Mouse (Mus musculus): ENCODE data around the gene Mocs2. TPM values are rescaled to one million over a fixed set of nuclear protein-coding genes. Genes with fewer than 3 reads are reported as not detected.
A peak's percentile ranks its signal among the peaks of the same experiment; 100 is the strongest.

Gene Mocs2
- polyA plus RNA-seq, 1 experiment from 2014 or later, result 71.3 TPM

DNA sequence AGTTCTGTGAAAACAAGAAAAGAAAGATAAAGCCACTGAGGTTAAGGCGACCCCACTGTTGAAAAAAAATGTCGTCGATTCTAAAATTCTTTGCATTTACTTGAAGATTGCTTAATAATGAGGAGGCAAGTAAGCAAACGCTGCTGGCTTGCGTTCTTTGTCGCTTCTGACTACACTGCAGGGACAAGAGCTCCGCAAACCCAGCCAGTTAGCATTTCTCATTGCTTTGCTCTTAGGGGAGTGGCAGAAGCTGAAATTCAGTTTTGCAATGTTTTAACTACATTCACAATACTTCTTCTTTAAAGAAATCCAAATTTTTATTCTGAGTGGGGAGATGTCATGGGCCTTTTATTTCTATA lies 38.2 kb downstream of the Mocs2 start:
- Histone ChIP-seq H3K4me1 (peaks cover 13% of the 10 kb centered on the region), H3K9me3 (replicated peaks) (no peaks in the 10 kb centered on the region), H3K4me3 (peak overlapping the region; percentile 34; the same call in 1 of the 2 replicates), H3K27me3 (ENCODE audit: low read depth, poor library complexity, severe bottlenecking) (no peaks in the 10 kb centered on the region), H3K36me3 (no peaks in the 10 kb centered on the region), H3K27ac (replicated peaks) (peak overlapping the region; percentile 76)
- 36% methylated on average over 7 of the region's 7 CpGs for WGBS
- DNase-seq (ENCODE audit: low spot score), result no peak

DNA sequence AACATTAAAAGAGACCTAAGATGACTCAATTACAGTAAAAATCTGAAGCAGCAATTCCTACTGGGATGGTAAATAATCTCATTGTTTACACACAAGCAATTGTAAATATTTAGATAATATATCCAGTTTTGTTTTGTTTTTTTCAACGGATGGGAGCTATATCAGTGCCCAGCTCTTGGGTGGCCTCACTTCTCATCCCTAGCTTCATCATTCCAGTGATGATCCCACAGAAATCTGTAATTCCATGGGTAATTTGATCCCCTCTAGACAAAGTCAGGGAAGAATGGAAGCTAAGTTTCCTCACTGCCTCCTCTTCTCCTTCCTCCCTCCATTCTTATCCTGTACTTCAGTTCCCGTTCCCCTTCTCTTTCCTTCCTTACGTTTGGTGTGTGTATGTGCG lies 39.5 kb downstream of the Mocs2 start:
- Histone ChIP-seq H3K27ac (replicated peaks) (no peak overlapping the region), H3K4me3 (no peak overlapping the region), H3K36me3 (no peaks in the 10 kb centered on the region), H3K4me1 (peaks cover 13% of the 10 kb centered on the region), H3K27me3 (ENCODE audit: low read depth, poor library complexity, severe bottlenecking) (no peaks in the 10 kb centered on the region), H3K9me3 (replicated peaks) (no peaks in the 10 kb centered on the region)
- 89% methylated on average over 4 of the region's 4 CpGs for WGBS
- DNase-seq (ENCODE audit: low spot score), result no peak

DNA sequence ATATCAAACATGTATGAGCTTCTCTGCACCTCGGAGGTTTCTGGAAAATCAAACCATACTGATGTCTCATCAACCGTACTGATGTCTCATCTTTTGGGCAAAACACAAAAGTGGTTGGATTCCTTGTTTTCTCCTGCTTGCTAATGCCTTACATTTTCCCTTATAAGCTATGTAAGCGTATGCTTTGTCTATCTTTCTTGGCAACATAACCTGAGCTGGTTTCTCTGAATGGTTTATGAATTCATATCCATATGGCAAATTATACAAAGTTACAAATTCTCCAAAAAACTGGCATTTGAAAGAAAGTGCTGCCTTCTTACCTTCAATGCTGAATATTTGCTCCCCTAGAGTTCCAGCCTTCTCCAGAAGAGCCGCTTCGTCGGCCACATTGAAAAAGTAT lies 56.7 kb downstream of the Mocs2 start:
- DNase-seq (ENCODE audit: low spot score), result no peak
- Histone ChIP-seq H3K9me3 (replicated peaks) (no peaks in the 10 kb centered on the region), H3K4me1 (no peaks in the 10 kb centered on the region), H3K27ac (replicated peaks) (no peak overlapping the region), H3K36me3 (no peaks in the 10 kb centered on the region), H3K27me3 (ENCODE audit: low read depth, poor library complexity, severe bottlenecking) (no peaks in the 10 kb centered on the region), H3K4me3 (no peak overlapping the region)
- WGBS, result 95% methylated on average over 6 of the region's 6 CpGs

DNA sequence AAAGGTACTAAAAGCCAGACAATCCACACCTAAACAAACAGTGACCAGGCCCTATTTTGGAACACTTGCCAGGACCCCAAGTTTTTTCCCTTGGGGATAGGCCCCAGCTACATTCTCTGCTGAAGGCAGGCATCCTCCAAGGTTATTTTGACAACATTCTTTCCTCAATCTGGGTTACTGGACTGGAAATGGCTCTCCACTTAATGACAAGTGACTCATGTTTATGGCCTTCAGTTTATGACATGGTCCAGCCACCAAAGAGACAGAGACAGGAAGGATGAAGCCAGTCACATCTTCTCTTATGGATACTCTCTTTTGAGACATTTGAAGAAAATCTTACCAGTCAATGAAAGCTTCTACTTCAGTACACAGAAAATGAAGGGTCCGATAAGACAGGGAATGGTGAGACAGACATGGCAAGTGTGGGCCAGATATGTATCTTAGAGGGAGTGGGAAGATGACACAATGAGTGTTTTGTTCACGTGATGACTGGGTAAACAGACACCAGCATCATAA lies 58.0 kb downstream of the Mocs2 start:
- WGBS, result 92% methylated on average over 2 of the region's 2 CpGs
- H3K27me3 ChIP-seq (ENCODE audit: low read depth, poor library complexity, severe bottlenecking), result no peaks in the 10 kb centered on the region
- H3K4me1 ChIP-seq, result no peaks in the 10 kb centered on the region
- no peak overlapping the region for H3K27ac ChIP-seq (replicated peaks)
- H3K4me3 ChIP-seq, result no peak overlapping the region
- DNase-seq (ENCODE audit: low spot score), result no peak
- H3K36me3 ChIP-seq, result no peaks in the 10 kb centered on the region
- H3K9me3 ChIP-seq (replicated peaks), result no peaks in the 10 kb centered on the region

DNA sequence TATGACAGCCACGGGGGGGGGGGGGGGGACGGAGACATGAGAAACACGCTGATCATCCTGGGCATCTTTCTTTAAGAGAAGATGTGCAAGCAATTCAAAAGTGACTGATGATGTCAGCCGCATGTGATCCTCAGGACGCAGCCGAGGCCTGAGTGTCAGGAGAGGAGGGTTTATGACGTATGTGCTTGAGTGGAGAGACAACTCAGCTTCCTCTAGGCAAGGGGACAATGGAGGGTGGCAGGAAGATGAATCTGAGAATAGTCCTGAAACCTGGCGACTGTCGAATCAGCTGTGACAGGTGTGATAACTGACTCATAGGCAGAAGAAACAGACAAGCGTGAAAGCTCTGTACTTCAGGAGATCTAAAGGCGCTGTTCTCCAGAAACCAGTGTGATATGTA lies 60.6 kb downstream of the Mocs2 start:
- Histone ChIP-seq H3K27ac (replicated peaks) (no peak overlapping the region), H3K36me3 (no peaks in the 10 kb centered on the region), H3K9me3 (replicated peaks) (no peaks in the 10 kb centered on the region), H3K4me1 (no peaks in the 10 kb centered on the region), H3K27me3 (ENCODE audit: low read depth, poor library complexity, severe bottlenecking) (no peaks in the 10 kb centered on the region), H3K4me3 (no peak overlapping the region)
- DNase-seq (ENCODE audit: low spot score), result no peak
- WGBS, result 88% methylated on average over 10 of the region's 11 CpGs

Other genes starting within 250 kb of the Mocs2 start
- gene Itga2, start 113.9 kb downstream of the Mocs2 start, polyA plus RNA-seq (2016; fragmentation: Nextera tagmentation; extraction: Ambion mirVana), result 1.6 and 1.7 TPM in 2 replicates

Data from midbrain, embryonic 10.5 days (tissue).